Mouse (Mus musculus) MEL (cell line): ENCODE data around the gene Akirin1.

Source experiments
- CHD2 ChIP-seq: IDR thresholded peaks from 2 replicates; pipeline ENCODE4 v1.6.1; 2011; ENCODE audit warnings: low read length, improper control_type of control experiment
- CTCF ChIP-seq, 3 experiments: IDR thresholded peaks in 2 of 3; conservative IDR thresholded peaks in 1 of 3; 2 replicates each; pipeline ENCODE4 v1.5.1; 2011 to 2012; ENCODE audit warnings: low read length in 3 of 3, low read depth in 2 of 3, mild to moderate bottlenecking in 2 of 3, improper control_type of control experiment in 1 of 3, inconsistent platforms in 1 of 3, mixed read lengths in 1 of 3, moderate library complexity in 1 of 3; ENCODE audit not compliant: control insufficient read depth in 1 of 3, insufficient read depth in 1 of 3, poor library complexity in 1 of 3, severe bottlenecking in 1 of 3
- EP300 ChIP-seq, 2 experiments: IDR thresholded peaks; 2 replicates each; pipeline ENCODE4 v1.6.1; 2011; ENCODE audit warnings: improper control_type of control experiment in 2 of 2, low read length in 2 of 2, low read depth in 1 of 2, mild to moderate bottlenecking in 1 of 2
- POLR2A ChIP-seq, 2 experiments: IDR thresholded peaks; 2 replicates each; pipeline ENCODE4 v1.6.1; 2011 to 2012; ENCODE audit warnings: low read length in 2 of 2, mild to moderate bottlenecking in 2 of 2, control low read depth in 1 of 2, improper control_type of control experiment in 1 of 2, low read depth in 1 of 2, moderate library complexity in 1 of 2; ENCODE audit not compliant: control insufficient read depth in 1 of 2, insufficient read depth in 1 of 2, poor library complexity in 1 of 2
- SMC3 ChIP-seq: IDR thresholded peaks from 2 replicates; pipeline ENCODE4 v1.6.1; 2011; ENCODE audit warnings: low read depth, low read length, improper control_type of control experiment
- TAL1 ChIP-seq: IDR thresholded peaks from 2 replicates; pipeline ENCODE4 v1.6.1; 2012; ENCODE audit warnings: mild to moderate bottlenecking, inconsistent platforms, low read length, moderate library complexity, mixed read lengths

DNA sequence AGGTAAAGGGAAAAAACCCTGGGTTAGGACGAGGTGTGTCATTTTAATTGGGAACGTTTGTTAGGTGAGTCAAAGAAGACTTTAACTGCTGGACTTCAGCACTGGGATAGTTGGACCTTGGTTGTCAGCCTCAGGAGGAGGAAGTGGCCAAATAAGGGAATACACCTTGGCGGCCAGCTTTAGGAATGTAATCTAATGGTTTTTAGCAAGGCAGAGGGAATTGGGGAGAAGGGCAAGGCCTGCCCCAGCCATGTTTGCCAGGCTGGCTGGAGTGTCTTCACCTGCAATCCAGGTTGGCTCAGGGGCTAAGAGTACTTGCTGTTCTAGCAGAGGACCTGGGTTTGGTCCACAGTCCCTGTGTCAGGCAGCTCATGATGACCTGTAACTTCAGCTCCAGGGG is 17.7 kb upstream of the Akirin1 start:
- TF ChIP-seq EP300 (IDR thresholded peaks at IDR 0.05; ENCODE audit: low read depth in 1 of 2, low read length in 2 of 2), result no peak
- TF ChIP-seq TAL1, result no peak
- TF ChIP-seq CHD2, result no peak
- TF ChIP-seq CTCF (IDR thresholded peaks at IDR 0.05 in 2 of 3, conservative IDR thresholded peaks at IDR 0.05 in 1 of 3; ENCODE audit: control insufficient read depth in 1 of 3, insufficient read depth in 1 of 3, low read depth in 2 of 3, low read length in 3 of 3, poor library complexity in 1 of 3, severe bottlenecking in 1 of 3), result no peak
- TF ChIP-seq SMC3, result no peak
- no peak for TF ChIP-seq POLR2A (IDR thresholded peaks at IDR 0.05; ENCODE audit: control insufficient read depth in 1 of 2, insufficient read depth in 1 of 2, low read depth in 1 of 2, low read length in 2 of 2, poor library complexity in 1 of 2)
